Mouse (Mus musculus) heart, embryonic 14.5 days (tissue): ENCODE results near the gene Gm13695. TPM values are rescaled to one million over a fixed set of nuclear protein-coding genes. Genes with fewer than 3 reads are reported as not detected.
"Not testable (repeated sequence)": the region's sequence is repeated elsewhere in the genome, so short reads cannot be mapped to it uniquely, and the experiment has no call there.

Source experiments
- ATAC-seq: fragments of 200-750 bp; cut with Nextera tagmentation; 2 replicates; pipeline ENCODE4 v1.8.0; 2017; ENCODE audit warnings: low read depth, moderate TSS enrichment; ENCODE audit not compliant: insufficient number of reproducible peaks, insufficient read depth, low FRiP score
- H3K27ac ChIP-seq, 2 experiments: fragments of 200-500 bp in 1 of 2; fragments of 300-500 bp in 1 of 2; sonication (generic) in 1 of 2; replicated peaks in 1 of 2; 2 replicates each; pipeline ENCODE4 v1.5.1; 2012 to 2014; ENCODE audit warnings: low read depth in 2 of 2, low read length in 2 of 2, control low read depth in 1 of 2, mild to moderate bottlenecking in 1 of 2, mixed read lengths in 1 of 2; ENCODE audit not compliant: control insufficient read depth in 1 of 2, insufficient read depth in 1 of 2
- H3K27me3 ChIP-seq: fragments of 300-500 bp; sonication (generic); 2 replicates; pipeline ENCODE4 v1.6.1; 2014; ENCODE audit warnings: mild to moderate bottlenecking, low read length, control low read depth; ENCODE audit not compliant: control insufficient read depth, insufficient read depth
- H3K36me3 ChIP-seq: fragments of 300-500 bp; sonication (generic); 2 replicates; pipeline ENCODE4 v1.6.1; 2014; ENCODE audit warnings: mild to moderate bottlenecking, control low read depth, low read length, mixed read lengths; ENCODE audit not compliant: control insufficient read depth, insufficient read depth
- H3K4me1 ChIP-seq, 2 experiments: fragments of 200-500 bp in 1 of 2; fragments of 300-500 bp in 1 of 2; sonication (generic) in 1 of 2; 2 replicates each; pipeline ENCODE4 v1.6.1; 2012 to 2014; ENCODE audit warnings: low read length in 2 of 2, control low read depth in 1 of 2, mixed read lengths in 1 of 2; ENCODE audit not compliant: control insufficient read depth in 2 of 2, insufficient read depth in 2 of 2
- H3K4me2 ChIP-seq: fragments of 300-500 bp; sonication (generic); 2 replicates; pipeline ENCODE4 v1.6.1; 2014; ENCODE audit warnings: mild to moderate bottlenecking, low read length
- H3K4me3 ChIP-seq, 2 experiments: fragments of 200-500 bp in 1 of 2; fragments of 300-500 bp in 1 of 2; sonication (generic) in 1 of 2; 2 replicates each; pipeline ENCODE4 v1.5.1; 2012 to 2014; ENCODE audit warnings: low read length in 2 of 2, mild to moderate bottlenecking in 2 of 2, control low read depth in 1 of 2, low read depth in 1 of 2, moderate library complexity in 1 of 2; ENCODE audit not compliant: control insufficient read depth in 1 of 2, insufficient read depth in 1 of 2
- H3K9ac ChIP-seq: fragments of 300-500 bp; sonication (generic); 2 replicates; pipeline ENCODE4 v1.6.1; 2014; ENCODE audit warnings: mild to moderate bottlenecking, low read length
- H3K9me3 ChIP-seq: fragments of 300-500 bp; sonication (generic); 2 replicates; pipeline ENCODE4 v1.6.1; 2016; ENCODE audit warnings: low read length, control low read depth; ENCODE audit not compliant: control insufficient read depth
- WGBS: fragments of 180-500 bp; shearing (Covaris S2); extraction: QIAGEN DNeasy Blood & Tissue Kit; methylation state at CpG from one replicate; pipeline ENCODE4 v1.1.7; 2014; 5-methylcytosine and 5-hydroxymethylcytosine counted together
- polyA plus RNA-seq: library from polyadenylated mRNA; unstranded; fragments of >200 nt; fragmentation: Nextera tagmentation; extraction: Ambion mirVana; gene quantifications from 2 replicates; pipeline ENCODE4 v1.2.1, GENCODE M21; 2014

Gm13695 gene
- polyA plus RNA-seq, 1 experiment from 2014 or later, result not detected

DNA sequence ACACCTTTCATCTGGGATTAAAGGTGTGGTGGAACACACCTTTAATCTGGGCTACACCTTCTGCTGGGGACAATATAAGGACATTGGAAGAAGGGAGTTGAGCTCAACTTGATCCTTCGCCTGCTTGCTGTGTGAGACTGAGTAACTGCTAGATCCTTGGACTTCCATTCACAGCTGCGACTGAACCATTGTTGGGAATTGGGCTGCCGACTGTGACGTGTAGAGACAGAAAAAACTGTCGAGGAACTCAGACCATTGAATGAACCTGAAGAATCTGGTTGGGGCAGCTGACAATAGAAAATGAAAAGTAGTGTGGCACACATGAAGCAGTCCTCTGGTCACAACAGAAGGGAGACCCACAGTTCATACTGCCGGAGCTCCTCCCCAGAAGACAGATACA is 5.7 kb downstream of the Gm13695 start, which contains the start of gene Gm13696:
Gm13696 (plus strand) TSS at position 301 of the 400 bp plus-strand sequence.
- H3K9ac ChIP-seq, H3K9me3 ChIP-seq, H3K4me1 ChIP-seq, H3K4me2 ChIP-seq, ATAC-seq, H3K27ac ChIP-seq, H3K27me3 ChIP-seq, H3K36me3 ChIP-seq, H3K4me3 ChIP-seq: not testable (repeated sequence)
- no CpG with 5 or more reads among the region's 6 CpGs for WGBS

DNA sequence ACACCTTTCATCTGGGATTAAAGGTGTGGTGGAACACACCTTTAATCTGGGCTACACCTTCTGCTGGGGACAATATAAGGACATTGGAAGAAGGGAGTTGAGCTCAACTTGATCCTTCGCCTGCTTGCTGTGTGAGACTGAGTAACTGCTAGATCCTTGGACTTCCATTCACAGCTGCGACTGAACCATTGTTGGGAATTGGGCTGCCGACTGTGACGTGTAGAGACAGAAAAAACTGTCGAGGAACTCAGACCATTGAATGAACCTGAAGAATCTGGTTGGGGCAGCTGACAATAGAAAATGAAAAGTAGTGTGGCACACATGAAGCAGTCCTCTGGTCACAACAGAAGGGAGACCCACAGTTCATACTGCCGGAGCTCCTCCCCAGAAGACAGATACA is 11.5 kb downstream of the Gm13695 start, which contains the start of gene Gm13694:
Gm13694 (plus strand) TSS at position 301 of the 400 bp plus-strand sequence.
- H3K4me1 ChIP-seq, H3K4me2 ChIP-seq, H3K9ac ChIP-seq, ATAC-seq, H3K27me3 ChIP-seq, H3K36me3 ChIP-seq, H3K27ac ChIP-seq, H3K4me3 ChIP-seq, H3K9me3 ChIP-seq: not testable (repeated sequence)
- no CpG with 5 or more reads among the region's 6 CpGs for WGBS

DNA sequence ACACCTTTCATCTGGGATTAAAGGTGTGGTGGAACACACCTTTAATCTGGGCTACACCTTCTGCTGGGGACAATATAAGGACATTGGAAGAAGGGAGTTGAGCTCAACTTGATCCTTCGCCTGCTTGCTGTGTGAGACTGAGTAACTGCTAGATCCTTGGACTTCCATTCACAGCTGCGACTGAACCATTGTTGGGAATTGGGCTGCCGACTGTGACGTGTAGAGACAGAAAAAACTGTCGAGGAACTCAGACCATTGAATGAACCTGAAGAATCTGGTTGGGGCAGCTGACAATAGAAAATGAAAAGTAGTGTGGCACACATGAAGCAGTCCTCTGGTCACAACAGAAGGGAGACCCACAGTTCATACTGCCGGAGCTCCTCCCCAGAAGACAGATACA is 17.3 kb downstream of the Gm13695 start, which contains the start of gene Gm13697:
Gm13697 (plus strand) TSS at position 301 of the 400 bp plus-strand sequence.
- H3K27me3 ChIP-seq, H3K27ac ChIP-seq, H3K4me3 ChIP-seq, H3K4me2 ChIP-seq, H3K4me1 ChIP-seq, H3K9ac ChIP-seq, H3K9me3 ChIP-seq, ATAC-seq, H3K36me3 ChIP-seq: not testable (repeated sequence)
- no CpG with 5 or more reads among the region's 6 CpGs for WGBS

DNA sequence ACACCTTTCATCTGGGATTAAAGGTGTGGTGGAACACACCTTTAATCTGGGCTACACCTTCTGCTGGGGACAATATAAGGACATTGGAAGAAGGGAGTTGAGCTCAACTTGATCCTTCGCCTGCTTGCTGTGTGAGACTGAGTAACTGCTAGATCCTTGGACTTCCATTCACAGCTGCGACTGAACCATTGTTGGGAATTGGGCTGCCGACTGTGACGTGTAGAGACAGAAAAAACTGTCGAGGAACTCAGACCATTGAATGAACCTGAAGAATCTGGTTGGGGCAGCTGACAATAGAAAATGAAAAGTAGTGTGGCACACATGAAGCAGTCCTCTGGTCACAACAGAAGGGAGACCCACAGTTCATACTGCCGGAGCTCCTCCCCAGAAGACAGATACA is 23.1 kb downstream of the Gm13695 start, which contains the start of gene Gm13691:
Gm13691 (plus strand) TSS at position 301 of the 400 bp plus-strand sequence.
- H3K27ac ChIP-seq, H3K4me2 ChIP-seq, H3K9me3 ChIP-seq, H3K9ac ChIP-seq, ATAC-seq, H3K4me1 ChIP-seq, H3K4me3 ChIP-seq, H3K36me3 ChIP-seq, H3K27me3 ChIP-seq: not testable (repeated sequence)
- WGBS, result no CpG with 5 or more reads among the region's 6 CpGs

DNA sequence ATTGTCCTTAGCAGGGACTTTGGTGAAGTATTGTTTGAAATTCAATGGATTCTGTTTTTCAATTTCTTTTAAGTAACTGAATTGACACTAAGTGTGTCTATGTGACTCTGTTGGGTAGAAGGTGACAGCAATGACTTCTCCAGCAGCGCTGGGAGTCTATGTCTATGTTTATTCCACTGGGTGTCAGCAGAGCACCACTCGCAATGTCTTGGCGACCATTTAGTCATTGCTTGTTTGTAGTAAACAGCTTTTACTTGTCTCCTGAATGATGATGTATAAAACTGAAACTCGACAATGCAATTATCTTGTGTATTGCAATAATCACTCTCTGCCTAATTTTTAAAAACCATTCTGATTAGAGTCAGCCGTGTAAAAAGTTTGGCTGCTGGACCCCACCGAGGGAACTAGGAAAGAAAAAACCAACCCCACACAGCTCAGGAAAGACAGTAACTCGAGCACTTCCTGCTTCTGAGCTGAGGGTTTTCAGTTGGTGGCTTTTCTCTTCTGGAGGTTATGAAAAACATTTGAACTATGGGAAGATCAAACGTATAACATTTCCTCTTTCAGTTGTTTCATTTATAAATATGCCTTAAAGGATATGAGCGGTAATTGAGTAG is 26.6 kb downstream of the Gm13695 start:
- not testable (repeated sequence) for H3K4me3 ChIP-seq, H3K27me3 ChIP-seq, H3K4me1 ChIP-seq, H3K9me3 ChIP-seq, H3K36me3 ChIP-seq, ATAC-seq, H3K27ac ChIP-seq, H3K9ac ChIP-seq
- 36% methylated on average over 7 of the region's 9 CpGs for WGBS
- 0 out of 2 replicates have a peak overlapping the region, but pooled peaks have one; percentile 26 for H3K4me2 ChIP-seq

DNA sequence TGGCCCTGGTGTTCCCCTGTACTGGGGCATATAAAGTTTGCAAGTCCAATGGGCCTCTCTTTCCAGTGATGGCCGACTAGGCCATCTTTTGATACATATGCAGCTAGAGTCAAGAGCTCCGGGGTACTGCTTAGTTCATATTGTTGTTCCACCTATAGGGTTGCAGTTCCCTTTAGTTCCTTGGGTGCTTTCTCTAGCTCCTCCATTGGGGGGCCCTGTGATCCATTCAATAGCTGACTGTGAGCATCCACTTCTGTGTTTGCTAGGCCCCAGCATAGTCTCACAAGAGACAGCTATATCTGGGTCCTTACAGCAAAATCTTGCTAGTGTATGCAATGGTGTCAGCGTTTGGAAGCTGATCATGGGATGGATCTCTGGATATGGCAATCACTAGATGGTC is 27.4 kb downstream of the Gm13695 start:
- not testable (repeated sequence) for ATAC-seq, H3K4me2 ChIP-seq, H3K4me3 ChIP-seq, H3K9me3 ChIP-seq, H3K27me3 ChIP-seq, H3K36me3 ChIP-seq, H3K27ac ChIP-seq, H3K4me1 ChIP-seq, H3K9ac ChIP-seq
- no CpG with 5 or more reads among the region's 3 CpGs for WGBS

DNA sequence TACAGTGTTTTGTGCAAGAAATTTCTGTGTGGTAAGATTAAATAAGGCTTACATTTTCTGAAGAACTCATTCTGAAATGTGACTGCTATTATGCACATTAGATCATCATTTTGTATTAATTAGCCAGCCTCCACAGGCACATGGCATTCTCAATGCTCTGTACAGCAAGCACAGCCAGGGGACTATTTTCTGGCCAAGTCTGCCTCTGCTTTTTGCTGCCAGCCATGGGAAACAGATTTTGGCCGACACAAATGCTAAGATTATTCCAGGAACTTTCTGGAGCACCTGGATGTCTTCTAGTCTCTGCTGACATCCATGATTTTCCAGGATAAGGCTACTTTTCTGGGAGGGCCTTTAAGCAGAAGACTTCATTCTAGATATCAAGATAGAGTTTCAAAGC is 41.8 kb downstream of the Gm13695 start:
- Histone ChIP-seq H3K9me3 (no peaks in the 10 kb centered on the region), H3K27ac (no peak overlapping the region), H3K36me3 (no peaks in the 10 kb centered on the region), H3K27me3 (no peaks in the 10 kb centered on the region), H3K9ac (no peak overlapping the region), H3K4me2 (no peak overlapping the region), H3K4me1 (no peaks in the 10 kb centered on the region), H3K4me3 (no peak overlapping the region)
- 44% methylated on average over 1 of the region's 1 CpGs for WGBS
- ATAC-seq, result no peak

DNA sequence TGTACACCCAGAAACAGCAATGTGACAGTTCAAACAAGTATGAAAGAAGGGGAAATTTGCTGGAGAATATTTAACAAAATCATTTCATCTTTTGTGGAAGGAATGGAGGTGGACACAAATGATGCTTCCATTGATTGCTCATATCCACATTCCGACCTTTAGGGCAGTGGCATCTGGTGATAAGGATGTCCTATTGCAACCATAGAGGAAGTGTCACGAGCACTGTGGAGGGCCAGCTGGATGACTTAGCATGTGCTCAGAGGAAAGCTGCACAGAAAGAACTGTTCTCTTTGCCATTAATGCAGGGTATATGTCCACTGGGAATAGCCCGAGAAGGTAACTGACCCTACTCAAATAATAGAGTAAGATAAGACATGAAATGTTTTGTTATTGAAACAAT is 42.7 kb downstream of the Gm13695 start:
- Histone ChIP-seq H3K4me2 (no peak overlapping the region), H3K36me3 (no peaks in the 10 kb centered on the region), H3K4me1 (no peaks in the 10 kb centered on the region), H3K9me3 (no peaks in the 10 kb centered on the region), H3K27me3 (no peaks in the 10 kb centered on the region), H3K27ac (no peak overlapping the region), H3K9ac (no peak overlapping the region), H3K4me3 (no peak overlapping the region)
- 55% methylated on average over 3 of the region's 3 CpGs for WGBS
- no peak for ATAC-seq
